Mouse (Mus musculus) heart, adult 2 months (tissue): ENCODE results near the gene Smim12. TPM values are rescaled to one million over a fixed set of nuclear protein-coding genes. Genes with fewer than 3 reads are reported as not detected.

Source experiments
- DNase-seq, 2 experiments: peaks; one replicate each; pipeline ENCODE4 v3.0.0; 2021
- H3K27ac ChIP-seq: fragments of 200-600 bp; 2 replicates; pipeline ENCODE4 v1.8.1; 2022
- H3K27me3 ChIP-seq: fragments of 200-500 bp; 2 replicates; pipeline ENCODE4 v1.6.1; 2012; ENCODE audit warnings: mild to moderate bottlenecking, low read length, inconsistent platforms, mixed read lengths; ENCODE audit not compliant: control insufficient read depth, insufficient read depth
- H3K36me3 ChIP-seq: fragments of 200-500 bp; 2 replicates; pipeline ENCODE4 v1.6.1; 2012; ENCODE audit warnings: low read length, inconsistent platforms; ENCODE audit not compliant: control insufficient read depth, insufficient read depth
- H3K4me1 ChIP-seq: fragments of 200-500 bp; 2 replicates; pipeline ENCODE4 v1.6.1; 2011; ENCODE audit warnings: low read length; ENCODE audit not compliant: control insufficient read depth, insufficient read depth
- H3K4me3 ChIP-seq: fragments of 200-600 bp; 2 replicates; pipeline ENCODE4 v1.8.1; 2022
- H3K79me2 ChIP-seq: fragments of 200-500 bp; replicated peaks from 2 replicates; pipeline ENCODE4 v1.6.1; 2012; ENCODE audit warnings: mild to moderate bottlenecking, inconsistent platforms, low read length, moderate library complexity, mixed read lengths; ENCODE audit not compliant: control insufficient read depth, insufficient read depth
- H3K9ac ChIP-seq: fragments of 200-500 bp; 2 replicates; pipeline ENCODE4 v1.6.1; 2012; ENCODE audit warnings: low read depth, mild to moderate bottlenecking, control low read depth, inconsistent platforms, low read length, mixed read lengths
- CTCF ChIP-seq: fragments of 200-600 bp; IDR thresholded peaks from 2 replicates; pipeline ENCODE4 v1.8.1; 2022; ENCODE audit warnings: antibody characterized with exemption, mild to moderate bottlenecking, moderate library complexity
- EP300 ChIP-seq: fragments of 200-500 bp; IDR thresholded peaks from 2 replicates; pipeline ENCODE4 v1.6.1; 2011; ENCODE audit warnings: low read depth, low read length, control low read depth; ENCODE audit not compliant: insufficient read depth
- POLR2A ChIP-seq: fragments of 200-500 bp; IDR thresholded peaks from 2 replicates; pipeline ENCODE4 v1.6.1; 2011; ENCODE audit warnings: mild to moderate bottlenecking, low read depth, low read length, control low read depth; ENCODE audit not compliant: insufficient read depth
- WGBS: fragments of 180-500 bp; shearing (Covaris S2); methylation state at CpG from one replicate; pipeline ENCODE4 v1.1.7; 2018; 5-methylcytosine and 5-hydroxymethylcytosine counted together
- intact Hi-C: fragments of 180-260 bp; cut with DNase I; formaldehyde crosslinking; loops from one replicate; pipeline ENCODE4 v1.15.1; 2025
- polyA plus RNA-seq: library from polyadenylated mRNA; depleted of rRNA; stranded (reverse); fragments of >200 nt; gene quantifications from 2 replicates; pipeline ENCODE4 v1.2.3, GENCODE M21; 2012
- total RNA-seq, 2 experiments: library from RNA; stranded (reverse); gene quantifications; 2 replicates each; pipeline ENCODE4 v1.2.3; 2021

Gene Smim12
- total and polyA plus RNA-seq, 3 experiments: 43.3 to 51.6 (median 50.3) TPM

- no peak for DNase-seq
Measured at GRCm38 (mm10) chr4:127200769-127201617, 42.6 kb upstream of the Smim12 start.

GRCm38 (mm10) chr4:127203081-127203480 is 40.5 kb upstream of the Smim12 start:
- DNase-seq: no peak
- intact Hi-C loops: no loop called here
- Histone ChIP-seq H3K4me1 (peaks cover 6% of the 10 kb centered on the region), H3K4me3 (no peak overlapping the region), H3K9ac (no peak overlapping the region), H3K27me3 (no peaks in the 10 kb centered on the region), H3K36me3 (no peaks in the 10 kb centered on the region; the same call in 1 of the 2 replicates), H3K79me2 (no peaks in the 10 kb centered on the region), H3K27ac (no peak overlapping the region)
- WGBS: 86% methylated on average over 1 of the region's 1 CpGs
- TF ChIP-seq POLR2A: no peak

More at GRCm38 (mm10) chr4:127200769-127201617, 42.6 kb upstream of the Smim12 start:
- intact Hi-C loops: no loop called here
- Histone ChIP-seq H3K27ac (no peak overlapping the region), H3K27me3 (no peaks in the 10 kb centered on the region), H3K36me3 (no peaks in the 10 kb centered on the region; the same call in 1 of the 2 replicates), H3K4me3 (no peak overlapping the region), H3K4me1 (peaks cover 6% of the 10 kb centered on the region), H3K9ac (no peak overlapping the region), H3K79me2 (no peaks in the 10 kb centered on the region)
- 39% methylated on average over 13 of the region's 13 CpGs for WGBS
- TF ChIP-seq CTCF (no peak), EP300 (no peak), POLR2A (no peak)

- Histone ChIP-seq H3K27me3 (peaks cover 2% of the 10 kb centered on the region; the same call in 1 of the 2 replicates), H3K4me3 (no peak overlapping the region), H3K4me1 (no peaks in the 10 kb centered on the region), H3K27ac (no peak overlapping the region), H3K9ac (no peak overlapping the region), H3K79me2 (no peaks in the 10 kb centered on the region), H3K36me3 (no peaks in the 10 kb centered on the region)
- TF ChIP-seq EP300 (no peak), POLR2A (no peak), CTCF (no peak)
- 76% methylated on average over 9 of the region's 9 CpGs for WGBS
- no peak for DNase-seq
- intact Hi-C loops: no loop called here
Measured at GRCm38 (mm10) chr4:127211318-127211717, 32.3 kb upstream of the Smim12 start.

GRCm38 (mm10) chr4:127214510-127214909 is 29.1 kb upstream of the Smim12 start:
- Histone ChIP-seq H3K4me3 (no peak overlapping the region), H3K27ac (no peak overlapping the region), H3K79me2 (no peaks in the 10 kb centered on the region), H3K36me3 (no peaks in the 10 kb centered on the region), H3K9ac (no peak overlapping the region), H3K27me3 (peaks cover 2% of the 10 kb centered on the region; the same call in 1 of the 2 replicates), H3K4me1 (no peaks in the 10 kb centered on the region)
- intact Hi-C loops: no loop called here
- DNase-seq: no peak
- TF ChIP-seq EP300 (no peak), POLR2A (no peak), CTCF (no peak)
- WGBS: 20% methylated on average over 28 of the region's 28 CpGs

DNA sequence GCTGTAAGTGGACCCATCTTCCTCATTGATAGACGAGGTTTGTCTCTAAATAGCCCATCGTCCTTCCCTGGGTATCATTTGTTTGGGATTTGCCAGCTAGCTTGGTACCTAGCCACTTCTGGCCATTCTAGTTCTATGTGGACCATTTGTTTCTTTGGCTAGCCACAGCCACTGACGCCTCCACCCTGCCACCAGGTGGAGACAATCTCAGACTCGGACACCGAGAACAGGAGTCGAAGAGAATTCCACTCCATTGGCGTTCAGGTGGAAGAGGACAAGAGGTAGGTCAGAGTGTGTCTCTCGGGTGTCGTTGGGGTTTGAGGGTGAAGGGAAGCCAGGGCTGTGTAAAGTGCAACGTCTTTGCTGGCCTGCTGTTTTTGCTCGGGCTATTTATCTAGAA is 28.5 kb upstream of the Smim12 start:
- Histone ChIP-seq H3K4me1 (no peaks in the 10 kb centered on the region), H3K4me3 (no peak overlapping the region), H3K36me3 (no peaks in the 10 kb centered on the region), H3K27me3 (peaks cover 2% of the 10 kb centered on the region; the same call in 1 of the 2 replicates), H3K79me2 (no peaks in the 10 kb centered on the region), H3K27ac (no peak overlapping the region), H3K9ac (no peak overlapping the region)
- intact Hi-C loops: no loop called here
- DNase-seq: no peak
- WGBS: 44% methylated on average over 11 of the region's 11 CpGs
- peak; percentile 44 for TF ChIP-seq CTCF
- no peak for TF ChIP-seq EP300

- Histone ChIP-seq H3K27ac (no peak overlapping the region), H3K27me3 (peaks cover 2% of the 10 kb centered on the region; the same call in 1 of the 2 replicates), H3K4me3 (no peak overlapping the region), H3K4me1 (no peaks in the 10 kb centered on the region), H3K36me3 (no peaks in the 10 kb centered on the region), H3K9ac (no peak overlapping the region), H3K79me2 (no peaks in the 10 kb centered on the region)
- no peak for TF ChIP-seq EP300
- no peak for TF ChIP-seq POLR2A
- TF ChIP-seq CTCF: no peak
- 8% methylated on average over 6 of the region's 9 CpGs for WGBS
- intact Hi-C loops: no loop called here
- no peak for DNase-seq
Measured at GRCm38 (mm10) chr4:127215799-127216198, 27.8 kb upstream of the Smim12 start.
